Mouse (Mus musculus) ES-CJ7 (cell line): ENCODE measurements around the gene Mamld1.

ENCODE experiments used
- DNase-seq: peaks from one replicate; pipeline ENCODE4 v3.0.0; 2011; ENCODE audit warnings: low read depth, low spot score

The Mamld1 gene

GRCm38 (mm10) chrX:71131464-71131863 is 81.4 kb downstream of the Mamld1 start:
- peak; percentile 65 for DNase-seq

DNA sequence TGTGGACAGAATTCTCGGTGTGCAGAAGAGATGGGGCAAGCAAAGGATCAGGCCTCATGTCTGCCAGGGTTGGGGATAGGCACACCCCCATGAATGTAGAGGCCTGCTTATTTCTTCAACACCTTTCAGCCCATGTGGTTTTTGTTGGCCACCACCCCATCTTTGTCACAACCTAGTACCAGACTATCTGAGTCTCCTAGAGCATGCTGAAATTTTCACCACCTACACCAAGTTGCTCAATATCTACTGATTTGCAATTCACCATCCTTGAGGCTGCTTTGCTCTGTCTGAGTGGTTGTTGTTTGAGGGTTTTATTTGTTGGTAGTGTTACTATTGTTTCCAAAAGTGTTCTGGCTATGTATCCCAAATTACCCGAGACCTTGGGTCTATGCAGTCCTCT is 91.3 kb downstream of the Mamld1 start:
- DNase-seq, result no peak

GRCm38 (mm10) chrX:71149441-71150050 is 99.5 kb downstream of the Mamld1 start:
- DNase-seq, result no peak

GRCm38 (mm10) chrX:71150551-71151001 is 100.5 kb downstream of the Mamld1 start:
- DNase-seq, result no peak

GRCm38 (mm10) chrX:71181526-71181925 is 131.5 kb downstream of the Mamld1 start:
- DNase-seq, result no peak

DNA sequence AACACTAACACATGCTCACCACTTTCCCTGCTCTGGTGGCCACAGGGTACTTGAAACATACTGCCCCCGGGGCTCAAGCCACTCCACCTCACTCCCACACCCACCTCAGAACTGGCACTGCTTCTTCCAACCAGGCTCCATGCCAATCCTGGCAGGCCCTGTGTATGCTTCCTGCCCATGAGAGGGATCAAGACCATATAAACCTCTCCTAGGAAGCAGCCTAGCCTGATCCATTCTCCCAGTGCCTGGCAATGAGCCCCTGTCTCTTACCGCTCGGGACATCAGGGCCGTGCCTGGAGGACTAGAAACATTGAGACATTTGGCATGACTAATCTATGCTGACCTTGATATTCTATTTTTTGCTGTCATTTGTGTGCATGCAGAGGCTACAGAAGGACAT is 133.6 kb downstream of the Mamld1 start:
- DNase-seq, result no peak

GRCm38 (mm10) chrX:71186396-71186795 is 136.3 kb downstream of the Mamld1 start:
- no peak for DNase-seq

- DNase-seq, result no peak
These were observed 154.7 kb downstream of the Mamld1 start for GRCm38 (mm10) chrX:71204776-71205175.
